Mouse (Mus musculus) adrenal gland, postnatal 4 days (tissue): ENCODE measurements at regions not wholly inside any gene's neighbourhood (a gene's known extent, or its start where the extent isn't known, plus 50 kb on each side); places are given as distances from the start of the nearest gene placed in this dataset. TPM values are rescaled to one million over a fixed set of nuclear protein-coding genes. Genes with fewer than 3 reads are reported as not detected.

Experiments
- DNase-seq, 2 experiments: peaks; one replicate each; pipeline ENCODE4 v3.0.0; 2021 to 2022; ENCODE audit warnings: low spot score in 2 of 2, mixed read lengths in 2 of 2
- microRNA-seq: library from miRNA; unstranded; fragments of <30 nt; microRNA quantifications from one replicate; pipeline ENCODE4 v1.2.0, GENCODE M21; 2021

- no peak for DNase-seq
Measured at GRCm38 (mm10) chr2:84265002-84265401, 160.2 kb downstream of the Calcrl start.

GRCm38 (mm10) chr2:84266158-84266557 lies 159.1 kb downstream of the Calcrl start:
- DNase-seq, result no peak

- no peak for DNase-seq
Measured at GRCm38 (mm10) chr2:84266883-84267554, 158.2 kb downstream of the Calcrl start.

- no peak for DNase-seq
Measured at GRCm38 (mm10) chr2:84274038-84274724, 151.0 kb downstream of the Calcrl start.

GRCm38 (mm10) chr2:84277181-84277580 lies 148.0 kb downstream of the Calcrl start:
- DNase-seq, result no peak

Small RNA genes in the stretch of these regions (microRNA-seq; reads per million reads assigned to microRNA genes)
- gene Gm25972, result not detected
